20 mouse cellular contexts compared by ENCODE assay signal in the genomic region with DNA sequence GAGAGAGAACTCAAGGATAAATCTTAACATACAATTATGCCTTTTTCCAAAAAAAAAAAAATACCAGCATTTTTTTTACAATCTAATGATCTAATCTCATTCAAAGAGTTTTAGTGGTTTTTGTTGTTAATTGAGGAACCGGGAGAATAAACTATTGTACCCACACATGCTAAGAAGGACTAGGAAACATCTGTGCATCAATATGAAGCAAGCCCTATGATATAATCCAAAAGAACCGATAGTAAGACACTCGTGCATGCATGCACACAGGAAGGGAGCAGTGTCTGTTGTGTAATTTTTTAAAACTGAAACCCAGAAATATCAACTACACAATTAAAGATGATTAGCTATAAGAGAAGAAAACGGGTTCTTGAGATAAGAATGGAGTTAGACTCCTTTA.
"Had no signal": no experiment of that assay in that cellular context is flagged by ENCODE, and none has a peak within 500 bp of the region (broad histone marks: within the 10 kb centered on the region; RNA-seq: fewer than 3 reads in every experiment).

No protein-coding gene starts in this region.

- H3K27me3 ChIP-seq: kidney, embryonic 15.5 days; limb, embryonic 12.5 days; limb, embryonic 15.5 days; midbrain, embryonic 12.5 days; neural tube, embryonic 13.5 days; stomach, embryonic 15.5 days had no signal

- H3K9ac ChIP-seq: kidney, embryonic 15.5 days; limb, embryonic 12.5 days; limb, embryonic 15.5 days; liver, embryonic 14.5 days; liver, postnatal 0 days; lung, embryonic 14.5 days; midbrain, embryonic 12.5 days; neural tube, embryonic 13.5 days; stomach, embryonic 15.5 days had no signal

- DNase-seq: kidney, adult 8-10 months; kidney, postnatal 10 days; kidney, postnatal 36 days; left cerebral cortex, postnatal 4 days; lung, embryonic 14.5 days; lung, postnatal 36 days; retina, postnatal 1 day; right cerebral cortex, postnatal 25 days; spleen, adult 18-20 months; thymus, adult 18-20 months had no signal

- H3K4me2 ChIP-seq: kidney, embryonic 15.5 days; limb, embryonic 12.5 days; limb, embryonic 15.5 days; midbrain, embryonic 12.5 days; neural tube, embryonic 13.5 days; stomach, embryonic 15.5 days had no signal

- ATAC-seq: midbrain, embryonic 16.5 days had no signal

- H3K27ac ChIP-seq: limb, embryonic 15.5 days; liver, embryonic 14.5 days; midbrain, embryonic 12.5 days; neural tube, embryonic 13.5 days; stomach, embryonic 15.5 days had no signal

- H3K4me3 ChIP-seq: kidney, embryonic 15.5 days; limb, embryonic 12.5 days; limb, embryonic 15.5 days; midbrain, embryonic 12.5 days; myocyte; neural tube, embryonic 13.5 days; stomach, embryonic 15.5 days had no signal

- H3K9me3 ChIP-seq: kidney, embryonic 15.5 days; limb, embryonic 12.5 days; limb, embryonic 15.5 days; midbrain, embryonic 12.5 days; neural tube, embryonic 13.5 days; stomach, embryonic 15.5 days had no signal

- H3K36me3 ChIP-seq: kidney, embryonic 15.5 days; limb, embryonic 12.5 days; limb, embryonic 15.5 days; midbrain, embryonic 12.5 days; neural tube, embryonic 13.5 days; stomach, embryonic 15.5 days had no signal
